Mouse (Mus musculus) mouse embryonic stem cell (cell line): Measurements from ENCODE around the gene Bglap3.
"Not testable (repeated sequence)": the region's sequence is repeated elsewhere in the genome, so short reads cannot be mapped to it uniquely, and the experiment has no call there.

ENCODE experiments used
- in situ Hi-C, 2 experiments: fragments of 300-500 bp; cut with MboI; formaldehyde crosslinking; loops; 1 replicate in 1 of 2; 3 replicates in 1 of 2; pipeline ENCODE4 v1.14.3; 2019 to 2020; ENCODE audit warnings: low sequenced_read_pairs in 2 of 2, low pct_unique_long_range_greater_than_20kb in 1 of 2, mixed read lengths in 1 of 2; ENCODE audit not compliant: unreplicated experiment in 1 of 2

Gene Bglap3

DNA sequence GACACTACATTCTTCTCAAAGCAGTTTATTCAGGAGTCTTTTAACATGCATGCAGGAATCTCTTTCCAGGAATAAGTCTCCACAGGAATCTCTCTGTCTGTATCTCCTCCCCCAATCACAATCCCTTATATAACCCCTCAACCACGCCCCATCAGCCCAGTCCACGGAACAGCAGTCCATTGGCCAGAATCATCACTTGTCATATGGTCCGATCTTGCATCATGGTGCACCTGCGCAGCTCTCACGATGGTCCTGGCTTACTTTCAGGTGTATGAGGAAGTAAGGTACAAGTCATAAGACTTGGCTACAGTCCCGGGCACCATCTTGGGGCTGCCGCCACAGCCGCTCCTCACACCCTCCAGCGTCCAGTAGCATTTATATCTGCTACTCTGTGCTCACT lies at the start of gene Bglap3:
Gene Bglap3, minus strand, starts transcription at position 101 of the 400 bp plus-strand sequence.
- in situ Hi-C loops, result not testable (repeated sequence)

DNA sequence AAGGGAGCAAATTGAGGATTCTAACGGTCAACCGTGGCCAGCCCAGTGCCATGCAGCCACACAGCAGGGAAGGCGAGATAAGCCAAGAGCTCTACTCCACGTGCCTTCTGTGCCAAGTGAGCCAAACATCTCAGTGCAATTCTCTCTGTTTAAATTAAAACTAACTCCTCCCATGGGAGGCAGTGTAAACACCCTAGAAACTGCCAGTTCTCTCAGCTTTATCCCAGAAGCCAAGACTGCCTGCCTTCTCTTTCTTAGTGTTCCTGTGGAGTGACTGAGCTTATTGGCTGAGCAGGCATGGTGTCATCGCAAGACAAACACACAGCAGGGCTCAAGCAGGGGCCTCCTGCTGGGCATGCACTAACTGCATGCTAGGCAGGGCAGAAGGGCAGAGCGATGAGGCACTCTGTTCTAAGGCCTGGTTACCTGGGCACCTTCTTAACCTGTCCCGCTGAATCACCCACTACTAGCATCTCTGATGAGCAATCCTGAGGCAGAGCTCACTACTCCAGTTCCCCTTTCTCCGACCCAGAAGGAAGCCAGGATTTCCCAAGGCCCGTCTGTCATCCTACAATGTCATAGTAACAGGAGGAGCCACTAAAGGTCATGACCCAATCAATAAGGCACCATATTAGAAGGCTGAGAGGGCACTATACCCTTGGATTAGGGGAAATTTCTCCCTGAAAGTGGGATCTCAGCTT lies 49.6 kb upstream of the Bglap3 start:
- in situ Hi-C loops, result no loop called here

DNA sequence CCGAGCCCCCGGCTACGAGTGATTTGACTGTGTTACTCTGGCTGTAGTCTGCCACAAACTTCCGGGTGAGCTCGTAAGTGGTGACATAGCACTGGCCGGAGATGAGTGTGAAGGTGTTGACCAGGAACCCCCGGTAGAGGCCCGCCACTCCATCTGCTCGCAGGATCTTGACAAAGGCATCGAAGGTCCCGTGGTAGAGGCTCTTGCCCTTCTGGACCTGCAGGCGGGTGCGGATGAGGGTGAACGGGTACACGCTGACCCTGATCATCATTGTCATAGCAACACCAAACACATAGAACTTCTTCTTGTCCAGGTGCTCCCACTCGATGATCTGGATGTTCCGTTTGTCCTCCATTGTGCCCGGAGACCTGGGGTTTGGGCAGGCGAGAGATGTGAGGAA lies 48.2 kb upstream of the Bglap3 start:
- in situ Hi-C loops, result no loop called here

DNA sequence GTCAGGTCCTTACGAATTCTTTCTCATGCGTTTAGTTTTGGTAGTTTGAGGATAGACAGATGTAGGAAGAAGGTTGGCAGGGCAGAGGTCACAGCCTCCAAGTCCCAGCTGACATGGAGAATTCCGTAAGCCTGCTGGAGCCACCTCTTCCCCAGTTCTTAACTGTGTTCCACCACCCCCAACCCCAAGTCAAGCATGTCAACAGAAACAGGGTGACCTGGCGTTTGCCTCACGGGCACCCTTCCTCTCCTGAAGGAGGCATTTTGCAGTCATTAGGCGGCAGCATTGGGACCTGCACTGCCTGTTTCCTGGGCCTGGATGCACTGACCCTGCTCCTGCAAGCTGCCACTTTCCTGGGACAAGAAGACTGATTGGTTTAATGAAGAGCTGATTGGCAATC lies 45.5 kb upstream of the Bglap3 start:
- in situ Hi-C loops, result no loop called here

DNA sequence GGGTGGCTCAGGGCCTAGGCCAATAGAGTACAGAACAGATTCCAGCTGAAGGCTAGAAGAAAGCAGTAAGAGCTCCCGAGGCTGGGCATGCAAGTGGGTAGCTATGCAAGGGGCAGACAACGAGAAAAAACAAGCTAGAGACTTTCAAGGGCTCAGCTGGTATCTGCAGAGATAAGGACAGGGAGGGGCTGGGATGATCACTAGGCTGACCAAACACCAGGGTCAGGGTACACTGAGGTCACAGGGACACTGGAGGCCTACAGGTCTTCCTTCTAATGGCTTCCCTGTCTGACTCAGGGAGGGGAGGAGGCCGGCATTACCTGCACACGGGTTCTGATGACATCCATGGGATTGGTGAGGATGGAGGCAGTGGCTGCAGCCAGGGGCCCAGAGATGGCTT lies 43.1 kb upstream of the Bglap3 start:
- in situ Hi-C loops, result no loop called here

DNA sequence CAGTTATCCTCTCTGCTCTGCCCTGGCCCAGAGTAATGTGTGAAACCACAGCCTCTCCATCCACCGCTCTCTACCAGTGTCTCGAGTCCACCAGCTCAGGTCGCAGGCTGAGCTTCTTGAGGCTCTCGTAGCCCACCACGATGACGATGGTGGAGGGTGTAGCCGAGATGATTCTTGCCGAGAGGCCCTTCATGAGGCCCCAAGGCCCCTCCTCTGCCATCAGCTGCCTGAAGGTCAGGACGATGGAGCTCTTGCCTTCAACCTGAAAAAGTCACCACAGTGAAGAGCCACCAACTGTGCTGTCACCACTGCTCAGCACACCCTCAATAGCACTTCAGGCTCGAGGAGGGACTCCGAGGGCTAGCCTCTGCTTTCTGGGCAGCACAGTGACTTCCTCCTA lies 40.1 kb upstream of the Bglap3 start:
- in situ Hi-C loops, result no loop called here

DNA sequence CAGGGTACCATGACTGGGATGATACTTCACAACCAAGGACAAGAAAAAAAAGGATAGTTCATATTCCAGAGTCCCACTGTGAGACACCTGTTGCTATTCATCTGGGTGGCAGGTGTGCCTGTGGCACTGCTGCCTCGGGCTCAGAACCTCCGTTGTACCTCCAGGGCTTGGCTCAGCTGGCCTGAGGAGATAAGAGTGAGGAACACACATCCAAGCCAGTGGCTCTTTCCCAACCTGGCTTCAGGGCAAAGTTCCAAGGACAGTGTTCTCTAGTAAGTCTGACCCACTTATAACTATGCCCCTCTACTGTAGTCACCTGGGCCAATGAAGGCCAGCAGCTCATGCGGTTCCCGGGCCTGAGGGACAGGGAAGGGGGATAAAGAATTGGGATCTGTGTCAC lies 39.1 kb upstream of the Bglap3 start:
- in situ Hi-C loops, result no loop called here

DNA sequence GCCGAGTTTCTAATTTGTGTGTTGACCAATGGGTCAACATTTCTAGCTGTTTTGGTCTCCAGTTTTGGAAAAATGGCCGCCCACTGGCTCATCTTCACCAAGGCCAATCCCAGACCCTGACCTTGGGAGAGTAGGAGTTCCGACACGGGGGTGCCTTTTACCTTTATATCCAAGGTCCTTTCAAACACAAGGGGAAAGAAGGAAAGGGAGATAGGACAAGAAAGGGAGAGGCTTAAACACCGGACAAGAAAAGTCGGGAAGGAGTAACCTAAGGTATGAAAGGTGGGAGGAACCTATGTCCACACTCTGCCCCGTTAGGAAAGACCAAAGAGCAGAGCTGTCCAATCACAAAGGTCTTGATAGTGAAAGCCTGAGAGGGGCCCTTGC lies 38.1 kb upstream of the Bglap3 start:
- in situ Hi-C loops, result no loop called here

DNA sequence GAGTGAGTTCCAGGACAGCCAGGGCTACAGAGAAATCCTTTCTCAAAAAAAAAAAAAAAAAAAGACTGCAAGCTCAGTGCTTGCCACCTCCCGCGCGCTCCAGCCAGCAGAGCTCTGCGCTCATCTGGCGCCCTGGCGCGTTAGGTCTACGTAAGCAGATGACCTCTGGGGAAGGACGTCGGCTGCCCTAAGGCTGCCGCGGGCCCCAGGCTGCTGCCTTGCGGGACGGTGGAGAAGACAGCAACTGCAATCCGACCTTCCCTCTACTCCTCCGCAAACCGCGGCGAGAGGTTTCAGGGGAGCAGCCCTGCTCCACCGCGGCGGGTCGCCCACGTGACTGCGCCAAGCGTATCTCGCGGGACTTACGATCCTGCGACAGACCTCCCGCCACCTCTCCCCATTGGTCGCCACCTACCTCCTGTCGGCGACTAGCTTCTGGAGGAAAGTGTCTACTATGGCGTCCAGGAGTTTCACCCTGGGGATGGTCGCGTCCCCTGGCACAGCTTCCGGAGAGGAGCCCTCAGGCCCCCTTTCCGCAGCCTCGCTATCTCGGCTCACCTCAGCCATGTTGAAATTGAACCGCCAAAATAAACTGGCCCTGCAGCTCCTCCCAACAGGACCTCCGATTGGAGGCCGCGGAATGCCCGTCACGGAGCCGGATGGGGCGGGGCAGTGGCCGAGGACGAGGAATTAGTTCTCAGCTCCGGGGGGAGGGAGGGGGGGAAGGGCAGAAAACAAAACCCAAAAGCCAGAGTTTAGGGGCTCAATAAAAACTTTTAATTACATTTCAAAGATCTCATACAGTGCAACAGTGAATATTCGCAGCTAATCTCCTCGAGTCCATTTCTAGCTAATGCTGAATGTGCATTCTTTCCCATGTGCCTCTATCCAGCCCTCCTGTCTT lies 37.5 kb upstream of the Bglap3 start, which contains the start of gene Pmf1:
Gene Pmf1, minus strand, starts transcription at position 591 of the 904 bp plus-strand sequence.
- in situ Hi-C loops, result loop anchor here (5.0 to 10.0 kb wide), 3 partner anchors 52 to 345 kb away; partner anchors contain the start of gene Sema4a (in 1 of the 2)

DNA sequence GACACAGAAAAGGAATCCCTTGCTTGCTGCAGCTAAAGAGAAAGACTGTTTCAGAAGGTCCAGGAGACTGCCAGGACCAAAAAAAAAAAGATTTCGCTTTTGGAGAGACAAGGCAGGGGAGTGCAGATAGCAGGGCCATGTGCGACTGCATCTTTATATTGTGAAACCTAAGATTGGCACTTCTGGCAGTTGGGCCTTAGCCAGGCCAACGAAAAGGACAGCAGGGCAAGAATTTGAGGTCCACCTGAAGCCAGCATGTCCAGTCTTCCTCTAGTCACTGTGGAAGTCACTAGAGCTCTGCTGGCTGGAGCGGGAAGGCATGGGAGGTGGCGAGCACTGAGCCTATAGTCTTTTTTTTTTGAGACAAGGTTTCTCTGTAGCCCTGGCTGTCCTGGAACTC lies 36.4 kb upstream of the Bglap3 start:
- in situ Hi-C loops, result loop anchor here (5.0 to 10.0 kb wide), 3 partner anchors 53 to 346 kb away; partner anchors contain the start of gene Sema4a (in 1 of the 2)

DNA sequence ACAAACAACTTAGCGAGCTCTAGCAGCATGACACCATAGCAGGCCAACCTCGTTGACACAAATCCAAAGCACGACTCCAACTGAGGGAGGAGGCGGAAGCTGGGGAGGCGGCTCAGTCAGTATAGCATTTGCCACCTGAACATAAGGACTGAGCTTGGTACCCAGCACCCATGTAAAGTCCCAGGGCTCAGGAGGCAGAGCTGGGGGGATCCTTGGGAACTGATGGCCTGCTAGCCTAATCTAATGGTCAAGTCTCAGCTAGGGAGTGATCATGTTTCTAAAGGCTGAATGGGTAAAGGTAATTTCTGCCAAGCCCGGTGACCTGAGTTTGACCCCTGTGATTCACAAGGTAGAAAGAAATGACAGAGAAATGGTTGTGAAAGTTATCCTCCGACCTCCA lies 35.0 kb upstream of the Bglap3 start:
- in situ Hi-C loops, result loop anchor here (5.0 to 10.0 kb wide), 3 partner anchors 55 to 347 kb away; partner anchors contain the start of gene Sema4a (in 1 of the 2)

DNA sequence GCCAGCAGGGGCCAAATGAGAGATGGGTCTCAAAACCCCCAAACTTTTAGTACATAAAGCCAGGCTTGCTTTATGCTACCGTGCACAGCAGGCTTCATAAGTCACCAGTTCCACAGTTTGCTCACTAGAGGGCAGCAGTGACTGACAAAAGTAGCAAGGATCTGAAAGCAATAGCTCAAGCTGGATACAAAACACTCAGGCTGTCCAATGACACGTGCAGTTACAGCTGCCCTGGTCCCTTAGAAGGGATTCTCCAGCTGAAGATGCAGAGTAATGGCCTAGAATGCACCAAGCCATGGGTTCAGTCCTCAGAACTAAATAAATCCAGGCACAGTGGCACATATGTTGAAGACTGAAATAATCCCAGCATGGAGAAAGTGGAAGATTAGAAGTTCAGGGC lies 34.5 kb upstream of the Bglap3 start:
- in situ Hi-C loops, result loop anchor here (5.0 to 10.0 kb wide), 3 partner anchors 55 to 348 kb away; partner anchors contain the start of gene Sema4a (in 1 of the 2)

DNA sequence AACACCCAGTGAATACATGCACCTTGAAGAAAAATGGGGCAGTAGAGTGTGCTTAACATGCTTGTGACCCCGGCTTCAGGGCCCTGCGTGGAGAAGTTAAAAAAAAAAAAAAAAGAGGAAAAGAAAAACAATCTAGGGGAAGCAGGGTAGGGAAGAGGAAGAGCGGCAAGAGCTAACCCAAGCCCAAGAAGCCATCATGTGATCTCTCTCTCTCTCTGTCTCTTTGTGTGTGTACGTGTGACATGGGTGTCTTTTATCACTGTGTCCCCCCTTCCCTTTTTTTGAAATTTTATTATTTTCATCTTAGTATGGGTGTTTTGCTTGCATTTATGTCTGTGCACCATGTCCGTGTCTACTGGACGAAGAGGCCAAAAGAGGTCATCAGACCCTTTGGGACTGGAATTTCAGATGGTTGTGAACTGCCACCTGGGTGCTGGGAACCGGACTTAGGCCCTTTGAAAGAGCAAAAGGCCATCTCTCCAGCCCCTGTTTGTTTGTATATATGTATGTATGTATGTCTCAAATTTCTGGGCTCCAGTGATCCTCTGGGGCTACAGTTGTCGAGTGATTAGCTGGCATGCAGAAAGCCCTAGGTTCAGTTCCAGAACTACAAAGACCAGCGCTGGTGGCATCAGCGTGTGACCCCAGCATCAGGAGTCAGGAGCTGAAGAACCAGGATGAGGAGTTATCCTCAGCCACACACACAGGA lies 31.1 kb upstream of the Bglap3 start:
- in situ Hi-C loops, result loop anchor here (5.0 to 10.0 kb wide), 3 partner anchors 74 to 351 kb away; no protein-coding TSS in a partner anchor

DNA sequence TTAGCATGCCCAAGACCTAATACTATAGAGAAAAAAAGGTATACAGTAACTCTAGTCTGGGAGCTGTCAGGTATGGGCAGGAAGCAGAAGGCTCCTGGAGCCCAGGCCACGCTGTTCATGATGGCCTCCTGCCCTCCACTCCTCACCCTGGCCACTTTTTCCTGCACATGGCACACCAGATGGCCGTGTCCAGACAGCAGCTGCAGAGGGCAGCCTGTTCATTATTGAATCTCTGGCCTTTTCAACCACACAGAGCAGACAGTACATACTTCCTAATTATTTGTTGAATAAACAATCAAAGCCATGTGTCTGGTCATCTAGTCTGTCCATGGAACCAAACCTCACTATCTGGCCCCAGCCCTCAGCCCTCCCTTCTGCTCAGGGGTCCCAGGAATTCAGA lies 26.1 kb upstream of the Bglap3 start:
- in situ Hi-C loops, result no loop called here

DNA sequence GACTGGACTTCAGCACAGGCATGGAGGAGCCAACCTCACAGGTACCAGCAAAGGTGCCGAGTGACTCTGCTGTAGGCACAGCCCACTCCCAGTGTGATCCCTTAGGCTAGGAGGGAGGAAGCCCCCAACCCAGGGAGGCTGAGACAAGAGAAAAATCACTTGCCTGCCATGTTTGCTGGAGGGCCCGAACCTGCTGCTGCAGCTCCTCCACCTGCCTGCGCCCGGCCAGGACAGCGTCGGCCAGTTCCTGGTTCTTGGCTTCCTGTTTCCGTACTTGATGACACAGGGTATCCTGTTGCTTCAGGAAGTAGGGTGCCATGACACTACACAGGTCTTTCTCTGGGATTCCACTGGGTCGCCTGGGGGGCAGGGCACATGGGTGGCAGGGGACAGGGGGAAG lies 23.2 kb upstream of the Bglap3 start:
- in situ Hi-C loops, result no loop called here

DNA sequence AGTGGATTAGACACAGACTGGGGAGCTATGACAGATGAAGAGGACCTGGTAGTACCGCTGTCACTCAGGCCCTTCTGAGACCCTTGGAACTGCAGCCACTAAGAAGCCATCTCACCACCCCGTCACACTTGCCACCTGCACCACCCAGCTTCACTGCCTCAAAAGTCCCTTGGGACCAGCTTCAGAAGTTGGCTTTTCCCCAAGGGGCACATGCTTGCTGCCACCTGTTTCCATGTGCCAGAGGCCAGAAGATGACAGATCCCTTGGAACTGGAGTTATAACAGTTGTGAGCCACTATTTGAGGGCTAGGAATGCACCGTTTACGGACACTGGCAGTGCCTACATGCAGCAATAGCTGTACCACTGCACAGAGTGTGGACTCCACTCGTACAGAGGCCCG lies 22.7 kb upstream of the Bglap3 start:
- in situ Hi-C loops, result no loop called here

DNA sequence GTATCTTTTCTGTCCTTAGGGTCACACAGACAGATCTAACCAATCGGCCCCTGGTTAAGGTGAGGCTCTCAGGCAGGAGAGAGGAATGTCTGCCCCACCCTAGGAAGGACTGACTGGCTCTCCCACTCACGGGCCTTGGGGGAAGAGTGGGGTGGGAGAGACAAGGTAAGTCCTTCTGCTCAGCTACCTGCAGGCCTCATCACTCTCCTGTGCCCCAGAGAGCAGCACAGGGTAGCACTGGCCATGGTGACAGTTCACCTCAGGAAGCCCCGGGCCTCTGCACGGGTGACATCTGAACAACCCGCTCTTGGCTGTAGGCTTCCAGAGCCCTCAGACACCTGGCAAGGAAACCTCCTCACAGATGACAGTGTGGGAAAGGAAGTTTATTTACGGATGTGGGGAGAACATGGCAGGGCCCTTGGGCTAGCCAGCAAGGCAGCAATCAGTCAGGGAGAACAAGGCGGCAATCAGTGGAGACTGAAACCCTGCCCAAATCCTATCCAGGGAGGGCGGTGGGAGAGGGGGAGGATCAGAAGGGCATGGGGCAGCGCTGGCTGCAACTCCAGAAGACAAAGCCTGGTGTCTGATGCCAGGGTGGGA lies 21.3 kb upstream of the Bglap3 start:
- in situ Hi-C loops, result no loop called here

DNA sequence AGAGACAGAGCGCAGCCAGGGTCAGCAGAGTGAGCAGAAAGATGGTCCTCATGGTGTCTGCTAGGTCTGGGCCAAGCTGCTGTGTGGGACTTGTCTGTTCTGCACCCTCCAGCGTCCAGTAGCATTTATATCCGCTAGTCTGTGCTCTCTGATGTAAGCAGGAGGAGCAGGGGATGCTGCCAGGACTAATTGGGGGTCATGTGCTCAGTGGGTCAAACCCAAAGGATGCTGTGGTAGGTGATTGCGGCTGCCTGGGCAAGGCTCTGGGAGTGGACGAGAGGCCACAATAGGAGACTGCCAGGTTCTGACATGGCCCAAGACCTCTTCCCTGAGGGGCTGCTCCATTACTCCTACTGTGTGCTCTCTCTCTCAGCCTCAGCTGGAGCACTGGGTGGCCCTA lies 11.8 kb upstream of the Bglap3 start, which contains the start of gene Bglap:
Gene Bglap, minus strand, starts transcription at position 101 of the 400 bp plus-strand sequence.
- in situ Hi-C loops, result no loop called here
